Mouse (Mus musculus): ENCODE data around the gene Tcp11l2. TPM values are rescaled to one million over a fixed set of nuclear protein-coding genes. Genes with fewer than 3 reads are reported as not detected.

Gene Tcp11l2
- total RNA-seq, 2 experiments from 2014 or later, result 20.7 to 24.2 TPM

DNA sequence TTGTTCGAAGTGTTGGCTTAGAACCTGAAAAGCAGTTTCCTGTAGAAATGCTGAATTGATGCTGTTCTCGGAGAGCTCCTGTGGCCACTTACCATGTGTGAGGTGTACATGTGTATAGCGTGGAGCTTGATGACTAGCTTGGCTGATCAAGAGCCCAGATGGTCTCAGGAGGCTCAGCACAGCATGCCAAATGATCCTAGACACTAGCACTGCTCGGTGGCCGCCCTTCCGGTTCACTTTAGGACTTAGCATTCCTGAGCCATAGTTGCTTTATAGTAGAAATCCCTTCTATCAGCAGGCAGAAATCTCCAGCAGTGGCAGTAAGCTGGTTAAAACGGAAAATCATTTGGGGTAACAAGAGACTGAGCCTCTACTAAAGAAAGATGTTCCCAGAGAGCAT is 64.4 kb downstream of the Tcp11l2 start:
- intact Hi-C loops (cut with DNase I), result loop anchor here (1.0 kb wide), 1 partner anchor 404 kb away; no protein-coding TSS in a partner anchor
- DNase-seq (ENCODE audit: low spot score in 2 of 2), result no peak

DNA sequence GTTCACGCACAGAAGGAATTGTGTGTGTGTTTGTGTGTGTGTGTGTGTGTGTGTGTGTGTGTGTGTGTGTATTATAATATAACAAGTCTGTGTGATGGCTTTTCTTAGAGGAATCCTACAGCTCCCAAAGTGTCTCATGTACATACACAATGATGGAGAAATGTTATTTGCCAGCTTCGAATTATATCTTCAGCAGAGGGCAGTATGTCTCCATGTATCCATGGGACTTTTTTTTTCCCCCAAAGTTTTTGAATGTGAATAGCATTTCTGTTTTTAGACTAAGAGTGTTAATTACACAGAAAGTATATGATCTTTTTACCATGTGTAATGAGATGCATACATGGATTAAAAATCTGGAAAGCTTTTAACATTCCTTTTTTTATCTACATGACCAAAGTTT is 65.2 kb downstream of the Tcp11l2 start:
- DNase-seq (ENCODE audit: low spot score in 2 of 2), result peak in 1 of 2 experiments; percentile 33
- intact Hi-C loops (cut with DNase I), result loop anchor here (1.0 kb wide), 1 partner anchor 404 kb away; no protein-coding TSS in a partner anchor

DNA sequence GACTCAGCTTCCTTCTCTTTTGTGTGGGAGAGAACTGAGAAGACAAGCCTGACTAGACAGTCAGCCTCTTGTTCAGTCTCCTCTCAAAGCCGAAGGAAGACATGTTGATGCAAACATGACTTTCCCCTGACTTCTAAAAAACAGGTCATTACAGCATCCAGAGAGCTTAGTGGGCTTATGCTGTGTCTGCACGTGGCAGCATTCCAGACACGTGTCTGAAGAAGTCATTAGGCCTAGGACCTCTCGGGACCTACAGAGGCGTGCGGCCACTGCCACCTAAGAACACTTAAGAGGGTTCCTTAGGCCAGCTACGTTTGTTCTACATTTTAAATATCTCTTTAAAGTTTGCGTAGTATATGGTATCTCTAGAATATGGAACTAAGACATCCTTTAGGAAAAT is 69.5 kb downstream of the Tcp11l2 start:
- intact Hi-C loops (cut with DNase I), result loop anchor here (1.0 to 5.0 kb wide), 4 partner anchors 131 to 341 kb away; partner anchors contain the start of gene Ric8b

DNA sequence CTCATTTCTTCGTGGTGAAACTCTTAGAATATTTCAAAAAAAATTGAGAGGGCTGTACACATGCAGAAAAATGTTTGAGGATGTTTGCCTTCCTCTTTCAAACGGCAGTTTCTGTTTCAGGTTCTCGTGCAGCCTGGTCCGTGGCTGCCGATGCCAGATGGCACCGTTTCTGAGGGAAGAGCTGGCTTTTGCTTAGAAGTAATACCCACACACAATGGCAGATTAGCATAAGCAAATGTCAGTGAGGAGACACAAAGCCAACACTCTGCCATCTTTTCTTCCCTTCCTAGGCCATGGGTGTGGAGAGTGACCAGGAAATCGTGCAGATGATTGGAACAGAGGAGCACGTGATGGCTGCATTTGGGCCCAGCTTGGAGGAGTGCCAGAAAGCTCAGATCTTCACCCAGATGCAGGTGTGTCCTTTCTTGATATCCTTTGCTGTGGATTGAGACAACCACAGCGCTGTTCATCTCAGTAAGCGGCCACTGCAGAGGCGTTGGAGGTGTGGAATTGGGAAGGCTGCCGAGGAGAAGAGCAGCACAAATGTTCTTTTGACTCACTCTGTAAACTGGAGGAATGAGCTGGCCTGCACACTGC is 70.2 kb downstream of the Tcp11l2 start:
- intact Hi-C loops (cut with DNase I), result loop anchor here (1.0 to 5.0 kb wide), 4 partner anchors 131 to 341 kb away; partner anchors contain the start of gene Ric8b
- DNase-seq (ENCODE audit: low spot score in 2 of 2), result peak; percentile 66 to 93

More for the DNA sequence above, 69.5 kb downstream of the Tcp11l2 start:
- no peak for DNase-seq (ENCODE audit: low spot score in 2 of 2)

DNA sequence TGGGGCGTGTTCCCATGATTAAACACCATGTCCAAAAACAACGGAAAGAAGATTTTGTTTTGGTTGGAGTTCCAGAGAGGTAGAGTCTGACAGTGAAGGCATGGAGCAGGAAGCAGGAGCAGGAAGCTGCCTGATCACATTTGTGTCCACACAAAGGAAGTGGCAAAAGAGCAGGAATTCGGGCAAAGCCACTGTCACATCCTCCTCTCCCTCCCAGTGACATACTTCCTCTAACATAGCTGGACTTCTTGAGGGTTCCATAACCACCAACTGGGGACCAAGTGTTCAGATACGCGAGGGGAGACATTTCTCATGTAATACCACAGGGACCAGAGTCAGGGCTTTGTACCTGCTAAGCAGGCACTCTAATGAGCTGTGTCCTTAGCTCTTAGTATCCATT is 70.8 kb downstream of the Tcp11l2 start:
- intact Hi-C loops (cut with DNase I), result loop anchor here (2.0 to 5.0 kb wide), 3 partner anchors 130 to 340 kb away; partner anchors contain the start of gene Ric8b
- DNase-seq (ENCODE audit: low spot score in 2 of 2), result no peak

DNA sequence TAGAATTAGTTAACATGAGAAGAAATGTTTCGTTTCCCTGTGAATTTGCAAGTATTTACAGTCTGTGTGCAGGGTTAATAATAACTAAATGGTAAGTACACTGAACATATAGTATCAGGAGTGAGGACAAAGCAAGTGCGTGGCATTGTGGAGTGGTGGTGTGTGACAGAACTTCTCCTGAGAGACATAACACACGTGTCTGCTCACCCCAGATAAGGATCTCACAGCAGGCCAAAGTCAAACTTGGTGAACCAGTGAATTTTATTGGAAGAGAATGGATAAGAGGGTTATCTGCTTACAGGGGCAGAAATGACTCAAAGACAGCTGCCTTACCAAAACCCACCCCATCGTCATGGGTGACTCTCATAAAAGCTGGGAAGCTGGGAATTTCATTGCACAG is 72.5 kb downstream of the Tcp11l2 start:
- intact Hi-C loops (cut with DNase I), result loop anchor here (5.0 kb wide), 2 partner anchors 128 to 338 kb away; no protein-coding TSS in a partner anchor

DNA sequence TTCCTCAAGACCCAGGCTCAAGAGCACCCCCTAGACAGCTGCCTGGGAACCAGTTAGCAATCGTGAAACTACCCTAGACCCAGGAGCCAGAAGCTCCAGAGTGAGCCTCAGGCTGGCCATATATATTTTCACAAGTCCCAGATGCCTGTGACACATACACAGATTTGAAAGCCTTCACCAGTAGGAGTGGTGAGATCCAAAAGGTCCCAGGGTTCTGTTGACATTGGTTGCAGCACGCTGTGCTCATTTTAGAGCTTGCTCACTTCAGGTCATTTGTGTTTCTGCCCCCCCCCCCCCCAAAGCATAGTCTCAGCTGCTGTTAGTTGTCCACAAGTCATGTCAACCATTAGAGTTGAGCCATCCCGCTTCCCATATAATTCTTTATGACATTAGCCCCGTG is 77.6 kb downstream of the Tcp11l2 start:
- intact Hi-C loops (cut with DNase I), result no loop called here
- no peak for DNase-seq (ENCODE audit: low spot score in 2 of 2)

More for the DNA sequence above, 72.5 kb downstream of the Tcp11l2 start:
- no peak for DNase-seq (ENCODE audit: low spot score in 2 of 2)

DNA sequence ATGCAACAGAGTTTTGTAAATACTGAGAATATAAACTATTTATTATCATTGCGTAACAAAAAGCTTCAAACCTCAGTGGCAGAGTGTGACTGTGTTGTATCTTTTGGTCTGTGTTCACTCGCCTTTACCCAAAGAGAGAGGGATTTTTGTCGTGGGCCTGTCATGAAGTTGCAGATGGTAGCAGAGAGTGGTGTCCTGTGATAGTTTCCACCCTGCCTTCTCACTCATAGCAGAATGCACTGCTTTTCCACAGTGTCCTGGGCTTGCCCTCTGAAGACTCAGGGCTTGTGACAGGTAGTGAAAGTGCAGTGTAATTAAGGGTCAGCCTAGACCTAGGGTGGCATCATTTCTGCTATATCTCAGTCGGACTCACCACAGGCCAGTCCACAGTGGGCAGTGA is 78.3 kb downstream of the Tcp11l2 start:
- DNase-seq (ENCODE audit: low spot score in 2 of 2), result no peak
- intact Hi-C loops (cut with DNase I), result no loop called here

DNA sequence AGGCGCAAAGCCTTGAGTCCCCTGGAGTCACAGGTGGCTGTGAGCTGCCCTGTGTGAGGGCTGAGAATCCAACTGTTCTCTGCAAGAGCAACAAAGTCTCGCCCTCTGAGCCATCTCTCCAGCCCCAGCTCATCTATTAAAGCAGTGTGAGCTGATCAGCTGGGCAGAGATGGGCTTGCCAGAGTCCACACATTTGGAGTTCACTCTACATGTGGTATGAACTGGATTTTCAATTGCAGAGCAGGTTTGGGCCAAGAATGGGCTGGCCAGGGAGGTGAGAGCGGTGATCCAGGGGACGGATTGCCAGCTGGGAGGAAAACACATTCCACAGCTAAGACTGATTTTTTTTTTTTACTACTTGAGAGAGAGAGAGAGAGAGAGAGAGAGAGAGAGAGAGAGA is 80.2 kb downstream of the Tcp11l2 start:
- intact Hi-C loops (cut with DNase I), result no loop called here
- no peak for DNase-seq (ENCODE audit: low spot score in 2 of 2)

DNA sequence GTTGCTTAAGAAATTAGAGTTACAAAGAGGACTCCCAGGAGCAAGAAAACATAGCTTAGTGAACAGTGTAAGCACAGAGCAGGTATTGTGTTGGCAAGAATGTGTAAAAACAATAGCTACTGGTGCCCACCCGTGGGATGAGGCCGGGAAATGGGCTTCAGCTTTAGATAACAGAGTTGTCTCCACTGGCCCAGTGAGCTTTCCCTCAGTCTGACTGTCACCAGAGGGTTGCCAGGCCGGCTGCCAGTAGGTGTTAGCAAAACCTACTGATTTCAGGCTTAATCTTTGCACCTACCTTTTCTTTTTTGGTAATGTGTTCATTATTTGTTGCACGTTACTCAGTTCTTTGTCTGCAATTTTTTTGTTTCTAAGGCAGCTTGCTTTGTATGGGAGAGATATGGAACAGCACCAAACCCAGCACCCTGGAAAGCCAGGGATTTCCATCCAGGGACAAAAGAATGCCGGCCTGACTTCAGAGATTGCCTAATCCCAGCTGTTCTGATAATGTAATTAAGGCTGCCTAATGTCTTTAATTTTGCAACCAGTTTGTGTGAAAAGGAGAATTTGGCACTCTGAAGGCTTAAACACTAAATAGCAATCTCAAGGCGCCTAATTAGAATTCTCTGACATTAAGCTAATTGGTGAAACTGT is 81.1 kb downstream of the Tcp11l2 start:
- intact Hi-C loops (cut with DNase I), result no loop called here
- DNase-seq (ENCODE audit: low spot score in 2 of 2), result no peak

DNA sequence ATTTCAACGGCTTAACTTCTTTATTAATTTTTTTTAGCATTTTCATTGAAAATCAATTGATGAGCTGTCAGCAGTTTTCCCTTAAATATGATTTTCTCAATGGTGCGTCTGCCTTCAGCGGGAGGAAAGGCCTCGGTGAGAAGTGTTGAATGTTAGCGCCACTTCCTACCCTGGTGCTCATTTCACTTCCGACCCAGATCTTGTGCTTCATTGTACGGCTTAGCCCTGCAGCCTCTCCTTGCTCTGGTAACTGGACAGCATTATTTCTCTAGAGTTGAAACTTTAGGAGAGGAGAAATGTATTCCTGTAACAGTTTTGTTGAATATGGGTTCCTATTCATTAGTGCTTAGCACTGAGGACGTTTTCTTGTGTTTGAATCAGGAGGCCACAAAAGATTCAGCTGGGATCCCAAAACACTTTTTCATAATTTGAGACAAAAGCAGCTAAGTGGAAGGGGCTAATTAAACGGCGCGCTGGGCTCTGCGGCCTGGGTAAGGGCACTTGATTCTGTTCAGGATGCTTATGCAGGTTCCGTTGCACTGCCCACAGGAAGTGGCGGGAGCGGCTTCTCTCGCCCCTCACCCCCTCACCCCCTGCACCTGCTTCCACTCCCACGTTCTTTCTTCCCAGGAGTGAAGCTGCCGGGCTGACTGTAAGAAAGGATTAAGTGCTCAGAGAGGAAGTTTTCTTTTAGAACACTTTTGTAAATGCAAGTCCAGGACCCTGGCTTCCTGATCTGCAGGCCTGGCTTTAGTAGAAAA is 81.8 kb downstream of the Tcp11l2 start:
- intact Hi-C loops (cut with DNase I), result no loop called here
- DNase-seq (ENCODE audit: low spot score in 2 of 2), result no peak

DNA sequence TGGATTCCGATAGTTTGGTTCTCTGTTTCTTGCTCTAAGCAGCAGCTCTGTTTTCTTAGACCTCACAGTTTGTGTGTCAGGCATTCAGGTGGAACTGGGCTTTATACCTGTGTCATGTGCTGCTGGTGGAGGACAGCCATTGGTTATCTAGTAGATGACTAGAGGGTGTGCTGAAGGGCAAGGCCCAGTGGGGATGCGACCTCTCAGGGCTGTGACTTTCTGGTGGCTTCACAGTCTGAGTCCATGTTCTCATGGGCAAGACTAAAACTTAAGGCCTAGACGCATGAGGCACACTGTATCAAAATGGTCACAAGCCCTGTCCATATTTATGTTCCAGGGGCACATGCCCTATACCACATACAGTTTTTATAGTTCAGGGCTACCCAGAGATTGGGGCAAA is 82.9 kb downstream of the Tcp11l2 start:
- DNase-seq (ENCODE audit: low spot score in 2 of 2), result no peak
- intact Hi-C loops (cut with DNase I), result no loop called here

DNA sequence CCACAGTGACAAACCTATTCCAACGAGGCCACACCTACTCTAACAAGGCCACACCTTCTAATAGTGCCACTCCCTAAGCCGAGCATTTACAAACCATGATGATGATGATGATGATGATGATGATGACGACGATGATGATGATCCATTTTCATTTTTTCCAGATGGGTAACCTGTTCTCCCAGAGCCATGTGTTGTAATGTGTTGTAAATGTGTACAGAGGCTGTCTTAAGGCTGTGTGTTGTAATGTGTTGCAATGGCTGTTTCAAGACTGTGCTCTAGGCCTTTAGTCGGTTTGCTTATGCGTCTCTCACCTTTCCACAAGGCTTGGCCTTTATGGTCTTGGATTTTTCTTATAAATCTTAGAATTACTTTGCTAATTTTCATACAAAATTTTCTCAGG is 85.7 kb downstream of the Tcp11l2 start:
- no peak for DNase-seq (ENCODE audit: low spot score in 2 of 2)
- intact Hi-C loops (cut with DNase I), result no loop called here

Other genes with a start within 250 kb of the Tcp11l2 start
- 10 to 100 TPM; 58.3 to 86.5 TPM for gene Nuak1, start 136.0 kb upstream of the Tcp11l2 start, total RNA-seq (2021)
- 10 to 100 TPM; 22.8 to 25.2 TPM for gene Ckap4, start 42.6 kb upstream of the Tcp11l2 start, total RNA-seq (2021)
- 10 to 100 TPM; 13.0 to 14.2 TPM for gene Polr3b, start 45.7 kb downstream of the Tcp11l2 start, total RNA-seq (2021)
- gene Rfx4, start 179.4 kb downstream of the Tcp11l2 start, total RNA-seq (2021), result 10 to 100 TPM; 11.4 to 12.3 TPM

Measured in left cerebral cortex, postnatal 25 days (tissue).